Mouse (Mus musculus): ENCODE measurements around the gene Foxd4. TPM values are rescaled to one million over a fixed set of nuclear protein-coding genes. Genes with fewer than 3 reads are reported as not detected.

The Foxd4 gene
- polyA plus RNA-seq, 1 experiment from 2014 or later: not detected

DNA sequence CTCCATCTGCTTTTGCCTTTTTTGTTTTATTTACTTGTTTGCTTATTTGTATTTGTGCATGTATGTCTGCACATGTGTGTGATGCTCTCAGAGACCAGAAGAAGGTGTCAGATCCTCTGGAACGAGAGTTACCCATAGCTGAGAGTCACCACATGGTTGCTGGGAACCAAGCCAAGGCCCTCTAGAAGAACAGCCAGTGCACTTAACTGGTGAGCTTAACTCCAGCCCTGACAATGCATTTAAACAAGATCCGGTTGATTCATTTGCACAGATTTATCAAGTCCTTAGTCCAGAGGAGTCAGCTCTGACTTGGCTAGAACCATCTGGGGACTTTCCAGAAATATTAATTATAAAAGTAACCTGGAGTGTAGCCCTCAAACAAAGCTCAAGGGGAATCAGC, 27.1 kb downstream of the Foxd4 start:
- Histone ChIP-seq H3K4me2 (no peak overlapping the region), H3K4me3 (no peak overlapping the region), H3K27me3 (replicated peaks) (peaks cover 12% of the 10 kb centered on the region; the same call in 1 of the 2 replicates), H3K27ac (ENCODE audit: poor library complexity, severe bottlenecking) (no peak overlapping the region), H3K9me3 (replicated peaks) (peaks cover 2% of the 10 kb centered on the region; the same call in 1 of the 2 replicates), H3K9ac (no peak overlapping the region), H3K4me1 (replicated peaks) (peaks cover 16% of the 10 kb centered on the region), H3K36me3 (no peaks in the 10 kb centered on the region)
- 34% methylated on average over 2 of the region's 2 CpGs for WGBS
- ATAC-seq (ENCODE audit: insufficient number of reproducible peaks, low FRiP score): no peak

DNA sequence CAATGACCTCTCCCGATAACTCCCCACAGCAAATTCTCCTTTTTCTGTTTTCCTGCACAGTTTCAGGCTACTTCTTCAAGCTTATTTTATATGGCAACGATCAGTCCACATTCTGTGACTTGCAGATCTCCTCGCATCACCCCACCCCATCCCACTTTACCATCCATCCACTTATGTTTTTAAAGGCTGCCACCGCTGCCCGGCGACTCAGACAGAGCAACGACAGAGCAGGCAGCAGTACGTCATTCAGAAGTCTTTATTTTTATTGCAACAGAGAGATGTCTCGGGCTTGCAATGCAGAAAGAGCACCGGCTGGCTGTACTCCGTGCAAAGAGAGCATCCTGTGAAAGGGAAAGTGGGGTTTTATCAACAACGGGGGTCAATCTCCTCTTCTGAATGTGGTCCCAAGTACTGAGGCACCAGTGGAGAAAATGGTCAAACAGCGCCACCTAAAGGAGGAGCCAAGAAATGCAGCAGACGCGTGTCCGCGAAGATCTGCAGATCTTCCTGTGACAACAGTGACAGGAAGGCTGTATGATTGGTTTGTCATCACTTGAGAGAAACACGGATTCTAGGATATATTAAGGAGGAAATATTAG, 29.9 kb downstream of the Foxd4 start:
- Histone ChIP-seq H3K27me3 (replicated peaks) (peaks cover 12% of the 10 kb centered on the region; the same call in 1 of the 2 replicates), H3K9me3 (replicated peaks) (no peaks in the 10 kb centered on the region), H3K4me2 (peak overlapping the region; percentile 67), H3K27ac (ENCODE audit: poor library complexity, severe bottlenecking) (no peak overlapping the region), H3K4me3 (peak overlapping the region; percentile 39), H3K4me1 (replicated peaks) (peaks cover 6% of the 10 kb centered on the region; the same call in 1 of the 2 replicates), H3K36me3 (no peaks in the 10 kb centered on the region), H3K9ac (0 out of 2 replicates have a peak overlapping the region, but pooled peaks have one; percentile 24)
- 0 out of 2 replicates have a peak, but pooled peaks have one; percentile 9 for ATAC-seq (ENCODE audit: insufficient number of reproducible peaks, low FRiP score)
- WGBS: 16% methylated on average over 18 of the region's 18 CpGs

- WGBS: 72% methylated on average over 9 of the region's 9 CpGs
- Histone ChIP-seq H3K9ac (no peak overlapping the region), H3K4me3 (no peak overlapping the region), H3K27ac (ENCODE audit: poor library complexity, severe bottlenecking) (no peak overlapping the region), H3K36me3 (no peaks in the 10 kb centered on the region), H3K4me1 (replicated peaks) (peaks cover 13% of the 10 kb centered on the region; the same call in 1 of the 2 replicates), H3K27me3 (replicated peaks) (peaks cover 5% of the 10 kb centered on the region; the same call in 1 of the 2 replicates), H3K4me2 (no peak overlapping the region), H3K9me3 (replicated peaks) (no peaks in the 10 kb centered on the region)
- no peak for ATAC-seq (ENCODE audit: insufficient number of reproducible peaks, low FRiP score)
These were observed 35.6 kb downstream of the Foxd4 start for GRCm38 (mm10) chr19:24865436-24865835.

DNA sequence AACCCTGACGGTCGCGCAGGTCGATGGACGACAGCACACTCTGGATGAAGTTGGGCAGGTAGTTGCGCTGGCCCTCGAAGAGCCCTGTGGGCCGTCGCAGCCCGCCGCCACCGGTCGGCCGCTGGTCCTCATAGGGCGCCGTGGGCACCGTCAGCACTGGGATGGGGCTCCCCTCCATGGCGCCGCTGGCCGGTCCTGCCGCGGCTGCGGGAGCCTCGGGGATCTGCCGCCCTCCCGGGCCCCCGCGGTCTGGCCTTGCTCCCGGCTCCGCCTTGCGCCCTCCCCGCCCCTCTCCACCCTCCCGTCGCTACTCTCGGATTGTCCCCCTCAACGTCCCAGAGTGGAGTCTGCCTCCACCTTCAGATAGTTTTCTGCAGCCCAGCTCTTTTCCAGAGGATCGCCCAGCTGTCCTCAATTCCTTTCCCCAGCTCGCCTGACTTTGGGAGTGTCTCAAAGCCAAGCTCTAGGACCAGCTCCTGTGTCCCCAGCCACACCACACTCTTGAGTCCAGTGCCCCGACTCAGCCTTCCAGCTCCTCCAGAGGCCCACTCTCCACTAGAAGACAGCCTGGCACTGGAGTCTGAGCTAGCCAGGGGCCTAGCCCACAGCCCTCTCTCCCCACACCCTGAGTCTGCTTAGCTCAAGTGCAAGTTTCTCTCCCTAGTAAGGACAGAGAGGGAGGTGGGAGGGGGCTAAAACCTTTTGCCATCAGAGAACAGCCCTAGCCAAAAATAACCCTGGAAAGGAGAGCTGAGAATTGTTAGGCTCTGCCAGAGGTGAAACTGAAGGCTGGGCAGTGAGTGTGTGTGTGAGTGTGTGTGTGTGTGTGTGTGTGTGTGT, 39.2 kb downstream of the Foxd4 start, which contains the start of gene Pgm5:
Gene Pgm5 (minus strand): TSS at position 244 of the 840 bp plus-strand sequence.
- H3K27ac ChIP-seq (ENCODE audit: poor library complexity, severe bottlenecking): peak within 1 kb of the TSS; percentile 94
- peak within 1 kb of the TSS; percentile 79 for H3K9ac ChIP-seq
- 2% methylated on average over 39 of the region's 39 CpGs for WGBS
- H3K9me3 ChIP-seq (replicated peaks): no peaks in the 10 kb centered on the region
- peaks cover 16% of the 10 kb centered on the region for H3K4me1 ChIP-seq (replicated peaks)
- ATAC-seq (ENCODE audit: insufficient number of reproducible peaks, low FRiP score): peak; percentile 79
- peaks cover 5% of the 10 kb centered on the region; the same call in 1 of the 2 replicates for H3K27me3 ChIP-seq (replicated peaks)
- H3K36me3 ChIP-seq: no peaks in the 10 kb centered on the region
- H3K4me3 ChIP-seq: peak within 1 kb of the TSS; percentile 61
- peak within 1 kb of the TSS; percentile 72 for H3K4me2 ChIP-seq

GRCm38 (mm10) chr19:24861276-24861611, 39.8 kb downstream of the Foxd4 start:
- Histone ChIP-seq H3K9me3 (replicated peaks) (no peaks in the 10 kb centered on the region), H3K4me1 (replicated peaks) (peaks cover 17% of the 10 kb centered on the region), H3K4me3 (peak overlapping the region; percentile 61), H3K4me2 (peak overlapping the region; percentile 72), H3K27me3 (replicated peaks) (peaks cover 5% of the 10 kb centered on the region; the same call in 1 of the 2 replicates), H3K27ac (ENCODE audit: poor library complexity, severe bottlenecking) (peak overlapping the region; percentile 94), H3K36me3 (no peaks in the 10 kb centered on the region), H3K9ac (peak overlapping the region; percentile 79)
- peak; percentile 34; the same call in 1 of the 2 replicates for ATAC-seq (ENCODE audit: insufficient number of reproducible peaks, low FRiP score)
- WGBS: 16% methylated on average over 13 of the region's 13 CpGs

DNA sequence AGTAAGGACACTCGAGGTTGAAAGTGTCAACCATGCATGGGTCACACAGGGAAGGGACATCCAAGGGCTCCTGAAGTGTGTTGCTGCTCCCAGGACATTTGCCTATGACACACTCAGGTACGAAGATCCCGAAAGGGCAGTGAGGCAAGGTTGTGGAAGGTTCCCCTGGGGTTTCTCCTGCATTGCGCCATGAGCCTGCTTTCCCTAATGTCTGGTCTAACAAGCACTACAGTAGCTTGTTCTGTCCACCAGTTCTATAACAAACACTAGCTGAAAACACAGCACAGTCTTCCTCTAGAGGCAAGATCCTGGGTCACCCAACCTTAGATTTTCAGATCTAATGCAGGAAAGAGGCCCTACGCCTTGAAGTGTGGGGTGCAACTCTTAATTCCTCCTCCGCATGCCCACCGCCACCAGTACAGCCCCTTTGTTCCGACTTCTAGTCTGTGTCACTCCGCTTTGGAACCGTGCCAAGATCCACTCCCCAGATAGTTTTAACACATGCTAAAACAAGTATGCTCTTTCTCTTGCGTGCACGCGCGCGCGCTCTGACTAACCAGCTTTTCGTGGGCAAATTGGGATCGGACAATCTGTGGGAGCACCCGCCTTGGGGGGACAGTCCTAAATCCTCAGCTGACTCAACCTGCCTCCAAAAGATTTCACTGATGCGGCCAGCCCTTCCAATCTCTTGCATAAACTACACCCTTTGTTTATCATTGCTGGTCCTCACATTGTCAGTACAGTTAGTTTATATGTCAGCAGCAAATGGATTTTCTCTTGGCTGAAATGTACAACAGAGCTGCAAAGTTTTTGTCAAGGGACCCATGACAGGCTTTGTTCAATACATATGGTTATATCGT, 49.3 kb downstream of the Foxd4 start:
- Histone ChIP-seq H3K9me3 (replicated peaks) (no peaks in the 10 kb centered on the region), H3K27ac (ENCODE audit: poor library complexity, severe bottlenecking) (peak overlapping the region; percentile 46; the same call in 1 of the 2 replicates), H3K27me3 (replicated peaks) (no peaks in the 10 kb centered on the region), H3K4me1 (replicated peaks) (peaks cover 65% of the 10 kb centered on the region), H3K36me3 (no peaks in the 10 kb centered on the region), H3K4me3 (no peak overlapping the region), H3K9ac (no peak overlapping the region), H3K4me2 (peak overlapping the region; percentile 6; the same call in 1 of the 2 replicates)
- ATAC-seq (ENCODE audit: insufficient number of reproducible peaks, low FRiP score): 0 out of 2 replicates have a peak, but pooled peaks have one; percentile 11
- 67% methylated on average over 21 of the region's 21 CpGs for WGBS

Small RNA genes lying within 50 kb of the gene (microRNA-seq; reads per million reads assigned to microRNA genes)
- not detected for gene Mir3084-1

Other genes starting within 250 kb of the Foxd4 start
- gene Tmem252, start 227.2 kb downstream of the Foxd4 start, polyA plus RNA-seq (2016; fragmentation: Nextera tagmentation; extraction: Ambion mirVana): 3.8 and 4.5 TPM in 2 replicates
- 4.7 and 5.1 TPM in 2 replicates for gene Pgm5, start 39.3 kb downstream of the Foxd4 start, polyA plus RNA-seq (2016; fragmentation: Nextera tagmentation; extraction: Ambion mirVana)
- gene Gm10053, start 25.5 kb downstream of the Foxd4 start, polyA plus RNA-seq (2016; fragmentation: Nextera tagmentation; extraction: Ambion mirVana): 627 and 634 TPM in 2 replicates
- 15.7 and 18.5 TPM in 2 replicates for gene Cbwd1, start 60.4 kb upstream of the Foxd4 start, polyA plus RNA-seq (2016; fragmentation: Nextera tagmentation; extraction: Ambion mirVana)
- gene Dock8, start 98.3 kb upstream of the Foxd4 start, polyA plus RNA-seq (2016; fragmentation: Nextera tagmentation; extraction: Ambion mirVana): 3.2 TPM in 2 replicates

All from heart, embryonic 12.5 days (tissue).